Mouse (Mus musculus): ENCODE results near the gene Gpr152.

The Gpr152 gene

DNA sequence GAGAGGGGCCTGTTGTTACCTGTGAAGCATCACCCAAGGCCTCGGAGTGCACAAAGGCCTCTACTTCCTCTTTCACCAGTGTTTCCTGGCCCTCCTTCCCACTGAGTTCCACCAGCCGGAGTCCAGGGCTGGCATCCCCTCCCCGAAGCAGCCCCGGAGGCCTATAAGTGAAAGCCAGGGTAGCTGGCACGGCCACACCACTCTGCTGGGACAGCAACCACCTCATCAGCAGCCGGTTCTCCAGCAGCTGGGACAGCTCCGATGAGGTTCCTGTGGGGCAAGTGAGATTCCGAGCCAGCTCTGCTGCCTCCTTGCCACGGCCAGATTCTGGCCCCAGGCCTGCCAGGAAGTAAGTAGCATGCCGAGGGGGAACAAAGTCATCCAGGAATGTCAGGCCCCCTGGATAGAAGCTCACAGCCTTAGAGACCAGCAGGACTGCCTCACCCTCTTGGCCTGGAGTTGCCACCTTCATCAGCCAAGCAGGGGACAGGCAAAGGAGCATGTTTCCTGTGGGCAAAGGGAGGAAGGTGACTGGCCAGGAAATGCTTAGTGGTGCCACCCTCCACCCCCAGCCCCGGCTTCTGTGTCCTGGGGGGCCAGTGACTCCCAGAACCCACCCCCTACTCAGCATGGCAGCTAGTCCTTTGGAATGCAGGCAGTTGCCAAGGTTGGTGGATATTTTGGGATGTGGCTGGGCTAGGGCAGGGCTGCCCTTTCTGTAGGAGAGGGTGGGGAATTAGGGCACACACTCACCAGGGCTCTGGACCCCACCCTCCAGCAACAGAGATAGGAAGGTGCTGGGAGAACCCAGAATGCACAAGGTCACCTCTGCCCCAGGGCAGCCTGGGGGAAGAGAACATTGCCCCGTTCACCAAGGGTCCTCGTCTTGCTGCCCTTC, 32.1 kb downstream of the Gpr152 start:
- DNase-seq (ENCODE audit: extremely low spot score), result no peak

DNA sequence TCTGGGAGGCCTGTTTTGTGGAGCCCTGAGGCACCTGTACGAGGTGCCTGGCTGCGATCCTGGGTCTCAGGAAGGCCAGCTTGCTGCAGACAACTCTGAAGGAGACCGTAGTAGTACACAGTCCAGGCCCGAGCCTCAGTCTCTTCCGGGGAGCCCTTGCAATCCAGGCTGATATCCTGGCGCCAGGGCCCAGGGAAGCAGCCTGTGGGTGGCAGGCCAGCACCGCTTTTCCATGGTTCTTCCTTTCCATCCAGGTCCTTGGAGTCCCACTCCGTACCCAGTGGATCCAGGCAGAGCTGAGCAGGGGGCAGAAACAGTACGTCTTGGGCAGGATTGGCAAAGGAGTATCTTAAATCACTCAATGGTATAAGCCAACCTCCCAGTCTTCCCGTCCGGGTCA, 33.3 kb downstream of the Gpr152 start:
- DNase-seq (ENCODE audit: extremely low spot score), result no peak

DNA sequence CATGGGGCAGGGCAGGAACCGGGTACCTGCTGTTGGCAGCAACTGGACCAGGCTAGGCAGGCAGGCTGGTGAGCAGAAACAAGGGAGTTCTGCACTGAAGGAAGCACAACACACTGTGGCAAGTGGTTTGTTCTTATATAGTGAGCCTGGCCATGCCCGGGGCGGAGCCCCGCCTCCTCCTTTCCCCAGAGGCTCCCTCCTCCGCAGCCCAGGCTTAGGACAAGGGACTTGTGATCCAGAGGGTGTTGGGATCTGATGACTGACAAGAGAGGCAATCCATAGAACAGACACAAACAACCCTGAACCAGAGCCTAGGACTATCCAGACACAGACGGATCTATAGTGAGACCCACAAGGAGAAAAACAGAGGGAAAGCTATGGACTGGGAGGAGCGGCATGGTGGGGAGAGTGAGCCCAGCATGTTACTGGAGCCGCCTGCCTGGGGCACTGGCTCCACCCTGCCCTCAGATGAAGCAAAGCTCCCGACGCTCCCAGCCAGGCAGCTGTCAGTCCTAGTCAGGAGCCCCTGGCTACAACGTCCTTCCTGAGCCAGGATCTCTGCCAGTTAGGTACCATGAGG, 35.9 kb downstream of the Gpr152 start, which contains the start of gene Carns1:
TSS of gene Carns1 (minus strand) at position 112 of the 580 bp plus-strand sequence.
- DNase-seq (ENCODE audit: extremely low spot score), result no peak

GRCm38 (mm10) chr19:4180411-4180810, 40.8 kb downstream of the Gpr152 start:
- no peak for DNase-seq (ENCODE audit: extremely low spot score)

GRCm38 (mm10) chr19:4181892-4182291, 42.3 kb downstream of the Gpr152 start:
- DNase-seq (ENCODE audit: extremely low spot score), result no peak

DNA sequence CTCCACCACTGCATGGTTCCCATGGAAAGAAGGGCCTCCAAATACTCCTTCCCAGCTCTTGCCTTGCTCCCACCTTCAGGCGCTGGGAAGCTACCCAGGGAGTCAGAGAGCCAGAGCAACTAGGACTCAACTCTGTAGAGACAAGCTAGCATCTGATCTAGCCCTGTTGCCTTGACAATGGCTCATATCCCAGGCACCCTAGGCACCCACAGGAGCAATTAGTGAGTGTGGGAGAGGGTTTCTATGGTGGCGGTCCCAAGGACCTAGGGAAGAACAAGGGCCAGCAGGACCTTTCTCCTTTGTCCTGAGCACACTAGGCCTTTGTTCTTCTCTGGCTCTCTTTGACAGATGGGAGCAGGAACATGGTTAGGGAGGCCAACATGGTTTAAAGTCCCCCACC, 44.1 kb downstream of the Gpr152 start:
- DNase-seq (ENCODE audit: extremely low spot score), result no peak

- no peak for DNase-seq (ENCODE audit: extremely low spot score)
These were observed 45.7 kb downstream of the Gpr152 start for GRCm38 (mm10) chr19:4184976-4185975.

DNA sequence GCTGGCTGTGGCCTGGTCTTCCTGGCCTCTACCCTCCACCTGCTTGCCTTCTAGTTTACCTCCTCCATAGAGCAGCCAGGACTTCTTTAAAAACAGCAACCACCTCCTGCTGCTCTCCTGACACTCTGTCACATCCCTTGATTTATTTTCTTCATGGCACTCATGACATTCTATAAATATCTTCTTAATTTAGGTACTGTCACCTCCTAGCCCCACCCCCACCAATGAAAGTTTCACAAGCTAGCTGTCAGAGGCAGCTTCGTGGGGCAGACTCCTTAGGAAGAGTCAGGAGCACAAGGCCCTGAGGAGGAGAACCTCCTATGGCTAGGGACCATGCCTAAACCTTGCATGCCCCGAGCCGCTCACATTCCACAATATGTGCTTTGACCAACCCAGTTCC, 47.7 kb downstream of the Gpr152 start:
- no peak for DNase-seq (ENCODE audit: extremely low spot score)

- no peak for DNase-seq (ENCODE audit: extremely low spot score)
These were observed 49.5 kb downstream of the Gpr152 start for GRCm38 (mm10) chr19:4189051-4189620.

- no peak for DNase-seq (ENCODE audit: extremely low spot score)
These were observed 51.3 kb downstream of the Gpr152 start, which contains the start of gene Tbc1d10c for GRCm38 (mm10) chr19:4190831-4191334. TSS of gene Tbc1d10c (minus strand) at chr19:4191284.

- peak; percentile 98 for DNase-seq (ENCODE audit: extremely low spot score)
These were observed 52.1 kb downstream of the Gpr152 start, which contains the start of gene Ppp1ca for GRCm38 (mm10) chr19:4191528-4192250. TSS of gene Ppp1ca (plus strand) at chr19:4192065.

GRCm38 (mm10) chr19:4192251-4192985, 52.8 kb downstream of the Gpr152 start:
- DNase-seq (ENCODE audit: extremely low spot score), result no peak

DNA sequence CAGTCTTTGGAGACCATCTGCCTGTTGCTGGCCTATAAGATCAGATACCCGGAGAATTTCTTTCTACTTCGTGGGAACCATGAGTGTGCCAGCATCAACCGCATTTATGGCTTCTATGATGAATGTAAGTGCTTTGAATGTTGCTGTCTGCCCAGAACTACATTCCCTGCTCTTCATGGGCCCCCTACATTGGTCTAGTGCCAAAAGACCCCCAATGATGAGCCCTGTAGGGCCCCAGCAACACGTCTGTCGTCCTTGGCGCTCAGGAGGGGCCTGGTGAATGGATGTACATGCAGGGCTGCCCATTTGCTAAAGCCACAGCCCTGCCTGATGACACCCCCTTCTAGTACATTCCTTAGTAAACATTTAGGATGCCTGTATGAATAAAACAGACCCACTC, 53.5 kb downstream of the Gpr152 start:
- DNase-seq (ENCODE audit: extremely low spot score), result no peak

- no peak for DNase-seq (ENCODE audit: extremely low spot score)
These were observed 54.6 kb downstream of the Gpr152 start for GRCm38 (mm10) chr19:4194021-4194724.

- no peak for DNase-seq (ENCODE audit: extremely low spot score)
These were observed 55.4 kb downstream of the Gpr152 start for GRCm38 (mm10) chr19:4194776-4195650.
